Mouse (Mus musculus) MEL (cell line): ENCODE results near the gene Nup188.

Source experiments
- CTCF ChIP-seq, 3 experiments: IDR thresholded peaks in 2 of 3; conservative IDR thresholded peaks in 1 of 3; 2 replicates each; pipeline ENCODE4 v1.5.1; 2011 to 2012; ENCODE audit warnings: low read length in 3 of 3, low read depth in 2 of 3, mild to moderate bottlenecking in 2 of 3, improper control_type of control experiment in 1 of 3, inconsistent platforms in 1 of 3, mixed read lengths in 1 of 3, moderate library complexity in 1 of 3; ENCODE audit not compliant: control insufficient read depth in 1 of 3, insufficient read depth in 1 of 3, poor library complexity in 1 of 3, severe bottlenecking in 1 of 3
- E2F4 ChIP-seq: IDR thresholded peaks from 2 replicates; pipeline ENCODE4 v1.6.1; 2011; ENCODE audit warnings: low read depth, low read length, improper control_type of control experiment, borderline replicate concordance
- MAX ChIP-seq: IDR thresholded peaks from 2 replicates; pipeline ENCODE4 v1.6.1; 2011; ENCODE audit warnings: low read length, improper control_type of control experiment
- POLR2A ChIP-seq, 2 experiments: IDR thresholded peaks; 2 replicates each; pipeline ENCODE4 v1.6.1; 2011 to 2012; ENCODE audit warnings: low read length in 2 of 2, mild to moderate bottlenecking in 2 of 2, control low read depth in 1 of 2, improper control_type of control experiment in 1 of 2, low read depth in 1 of 2, moderate library complexity in 1 of 2; ENCODE audit not compliant: control insufficient read depth in 1 of 2, insufficient read depth in 1 of 2, poor library complexity in 1 of 2
- TAL1 ChIP-seq: IDR thresholded peaks from 2 replicates; pipeline ENCODE4 v1.6.1; 2012; ENCODE audit warnings: mild to moderate bottlenecking, inconsistent platforms, low read length, moderate library complexity, mixed read lengths
- USF2 ChIP-seq, 2 experiments: IDR thresholded peaks; 2 replicates each; pipeline ENCODE4 v1.6.1; 2011 to 2012; ENCODE audit warnings: improper control_type of control experiment in 2 of 2, low read length in 2 of 2, borderline replicate concordance in 1 of 2, inconsistent platforms in 1 of 2, low read depth in 1 of 2, mild to moderate bottlenecking in 1 of 2; ENCODE audit not compliant: insufficient read depth in 1 of 2

DNA sequence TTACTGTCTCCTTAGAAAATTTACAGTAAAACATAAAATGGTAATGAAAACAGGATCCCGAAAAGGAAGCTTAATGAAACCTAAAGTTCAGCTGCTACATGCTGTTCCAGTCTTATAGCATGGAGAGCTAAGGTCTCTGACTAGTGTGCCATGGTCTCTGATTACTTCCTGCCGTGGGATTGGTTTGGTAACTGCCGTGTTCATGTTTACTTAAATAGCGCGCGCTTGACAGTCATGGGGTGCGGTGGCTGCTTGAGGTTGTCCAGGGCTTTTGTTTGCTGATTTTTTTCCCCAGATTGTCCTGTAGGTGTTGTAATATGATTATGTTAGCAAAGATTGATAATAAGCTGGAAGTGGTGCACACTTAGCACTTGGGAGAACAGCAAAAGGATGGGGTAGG, 19.9 kb downstream of the Nup188 start:
- TF ChIP-seq CTCF (IDR thresholded peaks at IDR 0.05 in 2 of 3, conservative IDR thresholded peaks at IDR 0.05 in 1 of 3; ENCODE audit: control insufficient read depth in 1 of 3, insufficient read depth in 1 of 3, low read depth in 2 of 3, low read length in 3 of 3, poor library complexity in 1 of 3, severe bottlenecking in 1 of 3) (no peak), TAL1 (no peak), POLR2A (IDR thresholded peaks at IDR 0.05; ENCODE audit: control insufficient read depth in 1 of 2, insufficient read depth in 1 of 2, low read depth in 1 of 2, low read length in 2 of 2, poor library complexity in 1 of 2) (no peak), MAX (no peak), E2F4 (no peak), USF2 (IDR thresholded peaks at IDR 0.05; ENCODE audit: borderline replicate concordance in 1 of 2, insufficient read depth in 1 of 2, low read depth in 1 of 2, low read length in 2 of 2) (no peak)
